Mouse (Mus musculus) heart, embryonic 16.5 days (tissue): ENCODE measurements around the gene Kdelc2. TPM values are rescaled to one million over a fixed set of nuclear protein-coding genes. Genes with fewer than 3 reads are reported as not detected.
A peak's percentile ranks its signal among the peaks of the same experiment; 100 is the strongest.

ENCODE experiments used
- ATAC-seq: fragments of 200-750 bp; cut with Nextera tagmentation; replicated peaks from 2 replicates; pipeline ENCODE4 v1.8.0; 2017; ENCODE audit warnings: moderate number of reproducible peaks; ENCODE audit not compliant: insufficient read depth, low FRiP score; ENCODE audit errors: extremely low read depth
- H3K27ac ChIP-seq: fragments of 300-500 bp; sonication (generic); 2 replicates; pipeline ENCODE4 v1.5.1; 2014; ENCODE audit warnings: mild to moderate bottlenecking, low read length, control low read depth, moderate library complexity
- H3K27me3 ChIP-seq: fragments of 300-500 bp; sonication (generic); 2 replicates; pipeline ENCODE4 v1.6.1; 2014; ENCODE audit warnings: low read length, mixed read lengths; ENCODE audit not compliant: control insufficient read depth, insufficient read depth
- H3K36me3 ChIP-seq: fragments of 300-500 bp; sonication (generic); 2 replicates; pipeline ENCODE4 v1.6.1; 2014; ENCODE audit not compliant: control insufficient read depth, insufficient read depth
- H3K4me1 ChIP-seq: fragments of 300-500 bp; sonication (generic); 2 replicates; pipeline ENCODE4 v1.6.1; 2014; ENCODE audit warnings: low read length, mixed read lengths; ENCODE audit not compliant: control insufficient read depth, insufficient read depth
- H3K4me2 ChIP-seq: fragments of 300-500 bp; sonication (generic); 2 replicates; pipeline ENCODE4 v1.6.1; 2014; ENCODE audit warnings: low read depth, mild to moderate bottlenecking, control low read depth, low read length
- H3K4me3 ChIP-seq: fragments of 300-500 bp; sonication (generic); 2 replicates; pipeline ENCODE4 v1.5.1; 2014; ENCODE audit warnings: mild to moderate bottlenecking, control low read depth, low read length
- H3K9ac ChIP-seq: fragments of 300-500 bp; sonication (generic); 2 replicates; pipeline ENCODE4 v1.6.1; 2014; ENCODE audit warnings: low read length, control low read depth
- H3K9me3 ChIP-seq: fragments of 300-500 bp; sonication (generic); replicated peaks from 2 replicates; pipeline ENCODE4 v1.6.1; 2016; ENCODE audit warnings: low read length; ENCODE audit not compliant: control insufficient read depth
- WGBS: fragments of 180-500 bp; shearing (Covaris S2); extraction: QIAGEN DNeasy Blood & Tissue Kit; methylation state at CpG from one replicate; pipeline ENCODE4 v1.1.7; 2014; 5-methylcytosine and 5-hydroxymethylcytosine counted together
- polyA plus RNA-seq: library from polyadenylated mRNA; unstranded; fragments of >200 nt; fragmentation: Nextera tagmentation; extraction: Ambion mirVana; gene quantifications from 2 replicates; pipeline ENCODE4 v1.2.1, GENCODE M21; 2015

The Kdelc2 gene
- polyA plus RNA-seq, 1 experiment from 2014 or later: 21.9 TPM

DNA sequence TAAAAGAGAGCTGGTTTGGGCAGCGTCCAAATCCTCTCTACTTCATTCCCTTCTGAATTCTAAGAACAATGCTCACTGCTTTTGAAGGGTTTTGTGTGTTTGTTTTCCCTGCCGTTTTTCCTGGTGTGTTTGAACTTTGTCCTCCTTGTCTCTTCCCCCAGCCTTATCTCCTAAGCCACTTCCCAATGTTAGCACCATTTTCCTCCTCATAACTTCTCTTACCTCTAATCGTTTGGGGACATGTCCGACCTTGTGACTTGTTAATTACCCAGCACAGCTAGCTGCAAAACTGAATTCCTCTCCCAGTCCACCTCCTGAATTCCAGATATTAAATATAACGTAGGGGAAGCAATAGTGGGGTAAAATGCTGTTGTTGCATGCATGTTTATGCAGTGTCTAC, 6.2 kb upstream of the Kdelc2 start:
- Histone ChIP-seq H3K9me3 (no peaks in the 10 kb centered on the region), H3K4me1 (peaks cover 5% of the 10 kb centered on the region; the same call in 1 of the 2 replicates), H3K27ac (no peak overlapping the region), H3K9ac (no peak overlapping the region), H3K36me3 (no peaks in the 10 kb centered on the region), H3K4me2 (no peak overlapping the region), H3K4me3 (no peak overlapping the region), H3K27me3 (no peaks in the 10 kb centered on the region)
- WGBS: 28% methylated on average over 5 of the region's 5 CpGs
- ATAC-seq: no peak

DNA sequence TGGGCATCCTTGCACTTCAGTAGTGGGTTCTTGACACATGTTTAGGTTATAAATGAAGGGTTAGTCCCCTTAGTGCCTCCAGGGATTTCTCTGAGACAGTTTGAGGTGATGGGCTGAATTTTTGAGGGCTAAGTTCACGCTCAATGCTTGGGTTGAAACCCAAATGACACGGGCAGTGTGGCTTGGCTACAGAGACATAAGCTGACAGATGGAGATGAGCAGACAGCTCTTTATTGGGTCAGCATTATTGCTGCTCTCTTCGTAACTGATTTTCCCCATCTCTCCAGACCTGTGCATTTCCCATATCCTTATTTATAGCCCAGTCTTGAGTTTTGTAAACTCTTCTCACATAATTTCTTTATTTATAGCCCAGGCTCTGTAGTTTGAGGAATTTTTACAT, 5.7 kb upstream of the Kdelc2 start:
- Histone ChIP-seq H3K4me1 (peaks cover 5% of the 10 kb centered on the region; the same call in 1 of the 2 replicates), H3K4me3 (no peak overlapping the region), H3K27ac (no peak overlapping the region), H3K36me3 (no peaks in the 10 kb centered on the region), H3K27me3 (no peaks in the 10 kb centered on the region), H3K9ac (no peak overlapping the region), H3K9me3 (no peaks in the 10 kb centered on the region), H3K4me2 (no peak overlapping the region)
- WGBS: 76% methylated on average over 3 of the region's 3 CpGs
- no peak for ATAC-seq

DNA sequence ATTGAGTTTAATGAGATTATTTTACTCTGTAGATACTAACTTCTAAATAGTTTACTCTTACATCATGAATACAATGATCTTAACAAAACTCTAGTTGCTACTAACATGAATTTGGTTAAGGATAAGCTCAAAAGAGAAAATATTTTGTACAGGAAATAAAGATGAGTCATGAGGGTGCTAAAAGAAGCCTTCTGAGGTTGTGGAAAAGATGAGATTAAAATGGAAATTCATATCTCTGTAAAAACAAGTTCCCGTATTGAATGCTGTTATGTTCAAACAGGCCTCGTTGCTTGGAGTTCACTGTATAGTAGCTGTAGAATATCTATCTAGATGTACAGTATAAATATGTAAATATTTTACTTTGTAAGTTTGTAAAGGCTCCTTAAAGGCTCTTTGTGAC, 3.2 kb upstream of the Kdelc2 start:
- Histone ChIP-seq H3K9me3 (no peaks in the 10 kb centered on the region), H3K27me3 (no peaks in the 10 kb centered on the region), H3K4me2 (no peak overlapping the region), H3K27ac (no peak overlapping the region), H3K9ac (no peak overlapping the region), H3K4me3 (no peak overlapping the region), H3K4me1 (peaks cover 5% of the 10 kb centered on the region; the same call in 1 of the 2 replicates), H3K36me3 (no peaks in the 10 kb centered on the region)
- WGBS: 50% methylated on average over 2 of the region's 2 CpGs
- no peak for ATAC-seq

DNA sequence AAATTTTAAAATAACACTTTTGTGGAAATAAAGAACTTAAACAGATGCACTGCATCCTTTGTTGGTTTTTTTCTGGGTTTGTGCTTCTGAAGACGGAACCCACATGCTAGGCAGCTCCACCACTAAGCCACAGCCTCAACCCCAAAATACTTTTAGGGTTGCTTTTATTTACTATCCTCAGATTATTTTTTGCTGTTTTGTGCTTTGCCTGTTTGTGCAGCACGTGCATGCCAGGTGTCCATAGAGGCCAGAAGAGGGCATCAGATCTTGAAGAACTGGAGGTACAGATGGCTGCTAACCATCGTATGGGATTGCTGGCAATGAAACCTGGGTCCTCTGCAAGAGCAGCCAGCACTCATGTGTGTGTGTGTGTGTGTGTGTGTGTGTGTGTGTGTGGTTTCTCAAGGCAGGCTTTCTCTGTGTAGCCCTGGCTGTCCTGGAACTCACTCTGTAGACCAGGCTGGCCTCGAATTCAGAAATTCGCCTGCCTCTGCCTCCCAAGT, 2.7 kb upstream of the Kdelc2 start:
- no peak for ATAC-seq
- WGBS: 77% methylated on average over 5 of the region's 5 CpGs
- Histone ChIP-seq H3K4me1 (peaks cover 5% of the 10 kb centered on the region; the same call in 1 of the 2 replicates), H3K27me3 (no peaks in the 10 kb centered on the region), H3K4me2 (no peak overlapping the region), H3K9ac (no peak overlapping the region), H3K9me3 (no peaks in the 10 kb centered on the region), H3K27ac (no peak overlapping the region), H3K4me3 (no peak overlapping the region), H3K36me3 (no peaks in the 10 kb centered on the region)

DNA sequence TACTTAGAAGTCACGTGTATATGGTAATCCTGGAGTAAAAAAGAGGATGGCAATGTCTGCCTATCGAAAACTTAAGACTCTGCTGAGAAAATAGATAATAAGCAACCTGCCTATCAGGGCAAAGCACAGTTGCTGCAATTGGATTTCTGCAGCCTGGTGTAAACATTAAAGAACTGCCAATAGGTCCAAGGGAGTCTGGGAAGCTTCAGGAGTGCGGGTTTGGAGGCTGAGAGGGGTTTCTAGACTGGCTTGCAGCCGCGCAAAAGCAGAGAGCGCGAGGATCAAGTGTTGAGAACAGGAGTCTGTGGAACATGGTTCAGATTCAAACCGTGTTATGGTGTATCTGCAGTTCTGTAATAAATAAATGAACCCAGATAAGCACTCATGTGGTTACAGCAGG, 1.0 kb downstream of the Kdelc2 start:
- peak overlapping the region; percentile 78 for H3K4me3 ChIP-seq
- H3K9ac ChIP-seq: peak overlapping the region; percentile 95
- no peaks in the 10 kb centered on the region for H3K4me1 ChIP-seq
- no peaks in the 10 kb centered on the region for H3K27me3 ChIP-seq
- H3K27ac ChIP-seq: peak overlapping the region; percentile 94
- WGBS: 10% methylated on average over 8 of the region's 8 CpGs
- no peak for ATAC-seq
- peak overlapping the region; percentile 74 for H3K4me2 ChIP-seq
- no peaks in the 10 kb centered on the region for H3K9me3 ChIP-seq
- H3K36me3 ChIP-seq: no peaks in the 10 kb centered on the region

DNA sequence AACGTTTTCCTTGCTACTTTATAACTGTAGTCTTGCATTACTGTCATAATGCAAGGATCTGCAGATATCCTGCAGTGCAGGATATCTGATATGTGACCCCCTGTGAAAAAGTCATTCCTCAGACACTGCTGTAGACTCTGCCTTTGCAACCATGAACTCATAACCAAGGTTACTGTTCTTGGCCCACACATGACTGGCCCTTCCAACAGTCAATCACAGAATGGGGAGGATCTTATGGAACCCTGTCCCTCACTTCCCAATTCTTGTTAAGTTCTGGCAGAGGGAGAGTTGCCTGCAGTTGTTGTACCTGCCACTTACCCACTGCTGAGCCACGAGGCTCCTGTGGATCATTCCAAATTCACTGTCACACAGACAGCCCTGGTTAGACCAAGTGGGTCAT, 3.6 kb downstream of the Kdelc2 start:
- H3K4me3 ChIP-seq: no peak overlapping the region
- no peaks in the 10 kb centered on the region for H3K36me3 ChIP-seq
- no peak overlapping the region for H3K27ac ChIP-seq
- H3K9ac ChIP-seq: no peak overlapping the region
- WGBS: 63% methylated on average over 2 of the region's 2 CpGs
- no peak for ATAC-seq
- H3K4me1 ChIP-seq: no peaks in the 10 kb centered on the region
- H3K4me2 ChIP-seq: no peak overlapping the region
- H3K27me3 ChIP-seq: no peaks in the 10 kb centered on the region
- H3K9me3 ChIP-seq: no peaks in the 10 kb centered on the region

DNA sequence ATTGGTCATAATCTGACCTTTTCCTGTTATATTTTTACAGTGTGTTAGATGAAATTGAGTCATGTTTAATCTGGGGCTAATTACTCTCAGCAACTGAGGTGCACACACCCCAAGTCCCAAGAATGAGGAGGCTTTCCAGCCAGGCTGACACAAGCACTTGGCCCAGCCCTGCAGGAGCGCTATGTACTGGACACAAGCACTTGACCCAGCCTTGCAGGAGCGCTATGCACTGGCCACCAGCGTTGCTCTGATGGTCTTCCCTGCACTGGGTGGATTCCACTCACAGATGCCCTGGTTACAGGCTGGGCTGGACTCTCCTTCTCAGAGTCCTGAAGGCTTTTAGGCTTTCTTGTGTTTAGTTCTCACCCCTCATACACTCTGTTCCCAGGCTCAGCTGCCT, 5.3 kb downstream of the Kdelc2 start:
- H3K4me3 ChIP-seq: no peak overlapping the region
- ATAC-seq: no peak
- no peak overlapping the region for H3K9ac ChIP-seq
- peaks cover 3% of the 10 kb centered on the region; the same call in 1 of the 2 replicates for H3K36me3 ChIP-seq
- WGBS: 77% methylated on average over 3 of the region's 3 CpGs
- H3K27me3 ChIP-seq: no peaks in the 10 kb centered on the region
- H3K9me3 ChIP-seq: no peaks in the 10 kb centered on the region
- no peak overlapping the region for H3K27ac ChIP-seq
- H3K4me1 ChIP-seq: no peaks in the 10 kb centered on the region
- no peak overlapping the region for H3K4me2 ChIP-seq

DNA sequence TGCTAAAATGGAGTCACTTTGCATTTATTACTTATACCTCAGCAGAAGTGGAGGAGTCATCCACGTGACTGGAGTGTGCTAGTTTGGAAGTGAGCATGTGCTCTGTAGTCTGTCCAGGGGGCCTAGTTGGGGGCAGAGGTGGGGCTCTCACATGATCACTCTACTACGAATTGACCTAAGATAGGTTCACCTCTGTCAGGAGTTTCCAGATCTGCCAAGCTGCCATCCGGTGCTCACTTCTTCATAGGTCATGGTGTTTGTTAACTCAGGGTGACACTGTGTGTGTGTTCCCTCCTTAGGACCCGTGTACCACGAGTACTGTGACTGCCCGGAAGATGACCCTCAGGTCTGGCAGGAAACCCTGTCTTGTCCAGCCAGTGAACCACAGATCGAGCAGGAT, 6.3 kb downstream of the Kdelc2 start:
- Histone ChIP-seq H3K4me1 (no peaks in the 10 kb centered on the region), H3K9me3 (no peaks in the 10 kb centered on the region), H3K27ac (no peak overlapping the region)

DNA sequence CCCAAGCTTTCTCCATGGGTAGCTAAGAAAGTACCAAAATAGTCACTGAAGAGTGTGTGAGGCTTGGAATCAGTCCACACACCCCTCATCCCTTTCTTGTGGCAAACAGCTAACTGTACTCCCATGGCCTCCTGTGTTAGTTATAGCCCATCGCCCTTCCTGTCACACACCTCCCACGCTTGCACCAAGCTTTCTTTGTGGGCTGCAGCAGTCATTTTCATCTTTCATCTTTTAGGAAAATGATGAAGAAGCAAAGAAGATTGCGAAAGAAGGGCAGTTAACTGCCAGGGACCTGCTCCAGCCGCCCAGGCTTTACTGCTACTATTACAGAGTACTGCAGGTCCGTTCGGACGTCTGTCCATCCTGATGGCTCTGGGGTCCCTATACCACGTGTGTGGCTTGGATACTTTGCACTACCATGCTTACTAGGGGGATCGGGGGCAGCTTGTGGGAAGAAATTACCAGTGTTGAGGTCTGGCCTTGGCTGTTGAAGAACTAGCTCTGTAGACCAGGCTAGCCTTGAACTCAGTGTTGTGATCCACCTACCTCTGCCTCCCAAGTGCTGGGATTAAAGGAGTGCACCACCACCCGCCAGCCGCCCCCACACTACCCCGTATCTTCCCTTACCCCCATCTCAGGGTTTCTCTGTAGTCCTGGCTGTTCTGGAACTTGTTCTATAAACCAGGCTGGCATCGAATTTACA, 14.0 kb downstream of the Kdelc2 start:
- Histone ChIP-seq H3K4me2 (no peak overlapping the region), H3K9ac (no peak overlapping the region), H3K27ac (no peak overlapping the region), H3K36me3 (peaks cover 2% of the 10 kb centered on the region; the same call in 1 of the 2 replicates), H3K4me1 (no peaks in the 10 kb centered on the region), H3K4me3 (no peak overlapping the region), H3K27me3 (no peaks in the 10 kb centered on the region), H3K9me3 (no peaks in the 10 kb centered on the region)
- 76% methylated on average over 13 of the region's 13 CpGs for WGBS
- no peak for ATAC-seq

More for the DNA sequence above, 6.3 kb downstream of the Kdelc2 start:
- no peaks in the 10 kb centered on the region for H3K27me3 ChIP-seq
- H3K36me3 ChIP-seq: peaks cover 3% of the 10 kb centered on the region; the same call in 1 of the 2 replicates
- no peak overlapping the region for H3K9ac ChIP-seq
- 77% methylated on average over 7 of the region's 7 CpGs for WGBS
- H3K4me3 ChIP-seq: no peak overlapping the region
- no peak overlapping the region for H3K4me2 ChIP-seq
- ATAC-seq: no peak; the same call in 1 of the 2 replicates
